Mouse (Mus musculus) bone marrow, adult 2 months (tissue): ENCODE results near the gene Stag1. TPM values are rescaled to one million over a fixed set of nuclear protein-coding genes. Genes with fewer than 3 reads are reported as not detected.

Source experiments
- H3K27ac ChIP-seq: fragments of 200-500 bp; 2 replicates; pipeline ENCODE4 v1.5.1; 2012; ENCODE audit warnings: low read depth, mild to moderate bottlenecking, control low read depth, inconsistent platforms, low read length; ENCODE audit not compliant: control insufficient read depth, poor library complexity, insufficient read depth
- H3K4me1 ChIP-seq: fragments of 200-500 bp; 2 replicates; pipeline ENCODE4 v1.6.1; 2011; ENCODE audit warnings: low read length; ENCODE audit not compliant: control insufficient read depth, insufficient read depth
- H3K4me3 ChIP-seq: fragments of 200-500 bp; replicated peaks from 2 replicates; pipeline ENCODE3; 2011; ENCODE audit warnings: mild to moderate bottlenecking, low read depth, low read length, control low read depth; ENCODE audit not compliant: control insufficient read depth
- CTCF ChIP-seq: fragments of 200-500 bp; IDR thresholded peaks from 2 replicates; pipeline ENCODE4 v1.5.1; 2011; ENCODE audit warnings: low read length, control low read depth; ENCODE audit not compliant: control insufficient read depth, insufficient read depth
- POLR2A ChIP-seq: fragments of 200-500 bp; IDR thresholded peaks from 2 replicates; pipeline ENCODE4 v1.6.1; 2011; ENCODE audit warnings: low read depth, mild to moderate bottlenecking, control low read depth, low read length, borderline replicate concordance; ENCODE audit not compliant: control insufficient read depth
- WGBS: fragments of 180-500 bp; shearing (Covaris S2); methylation state at CpG from one replicate; pipeline ENCODE4 v1.1.7; 2018; 5-methylcytosine and 5-hydroxymethylcytosine counted together
- polyA plus RNA-seq: library from polyadenylated mRNA; stranded (reverse); fragments of >200 nt; gene quantifications from 2 replicates; pipeline ENCODE4 v1.2.4, GENCODE M21; 2011; ENCODE audit warnings: low replicate concordance; ENCODE audit not compliant: missing spikeins, insufficient read depth, insufficient read length

The Stag1 gene
- 23.4 and 38.6 TPM in 2 replicates for polyA plus RNA-seq

- no peak for TF ChIP-seq POLR2A
- no peak for TF ChIP-seq CTCF
- Histone ChIP-seq H3K4me3 (no peak within 1 kb of the TSS), H3K4me1 (no peaks in the 10 kb centered on the region), H3K27ac (no peak within 1 kb of the TSS)
- WGBS, result 81% methylated on average over 8 of the region's 8 CpGs
These were observed at the start of gene Stag1 for GRCm38 (mm10) chr9:100597546-100597945. Gene Stag1, plus strand, starts transcription at chr9:100597798.

GRCm38 (mm10) chr9:100548313-100548712 lies 49.3 kb upstream of the Stag1 start:
- 92% methylated on average over 2 of the region's 2 CpGs for WGBS
- H3K27ac ChIP-seq, result no peak overlapping the region
- no peak overlapping the region for H3K4me3 ChIP-seq
- no peak for TF ChIP-seq CTCF
- no peak for TF ChIP-seq POLR2A
- H3K4me1 ChIP-seq, result no peaks in the 10 kb centered on the region

- H3K27ac ChIP-seq, result no peak overlapping the region
- TF ChIP-seq CTCF, result no peak
- TF ChIP-seq POLR2A, result no peak
- H3K4me1 ChIP-seq, result no peaks in the 10 kb centered on the region
- no peak overlapping the region for H3K4me3 ChIP-seq
- 82% methylated on average over 5 of the region's 5 CpGs for WGBS
These were observed 41.9 kb upstream of the Stag1 start for GRCm38 (mm10) chr9:100555686-100556085.

GRCm38 (mm10) chr9:100558023-100558573 lies 39.5 kb upstream of the Stag1 start:
- H3K4me1 ChIP-seq, result no peaks in the 10 kb centered on the region
- no peak overlapping the region for H3K4me3 ChIP-seq
- WGBS, result 71% methylated on average over 4 of the region's 4 CpGs
- no peak for TF ChIP-seq CTCF
- TF ChIP-seq POLR2A, result no peak
- no peak overlapping the region for H3K27ac ChIP-seq

- H3K4me1 ChIP-seq, result no peaks in the 10 kb centered on the region
- TF ChIP-seq POLR2A, result no peak
- no peak for TF ChIP-seq CTCF
- no peak overlapping the region for H3K27ac ChIP-seq
- no peak overlapping the region for H3K4me3 ChIP-seq
These were observed 38.6 kb upstream of the Stag1 start for GRCm38 (mm10) chr9:100558991-100559390.

GRCm38 (mm10) chr9:100560251-100560890 lies 37.2 kb upstream of the Stag1 start:
- Histone ChIP-seq H3K4me3 (no peak overlapping the region), H3K27ac (no peak overlapping the region), H3K4me1 (no peaks in the 10 kb centered on the region)
- no peak for TF ChIP-seq POLR2A
- no peak for TF ChIP-seq CTCF
- WGBS, result 75% methylated on average over 10 of the region's 10 CpGs

GRCm38 (mm10) chr9:100569798-100570625 lies 27.6 kb upstream of the Stag1 start:
- 7% methylated on average over 32 of the region's 32 CpGs for WGBS
- Histone ChIP-seq H3K4me1 (no peaks in the 10 kb centered on the region), H3K27ac (no peak overlapping the region; the same call in 1 of the 2 replicates), H3K4me3 (peak overlapping the region; percentile 47)
- no peak for TF ChIP-seq CTCF
- no peak for TF ChIP-seq POLR2A

- Histone ChIP-seq H3K4me3 (peak within 1 kb of the TSS; percentile 47), H3K27ac (no peak within 1 kb of the TSS; the same call in 1 of the 2 replicates), H3K4me1 (no peaks in the 10 kb centered on the region)
- 1% methylated on average over 55 of the region's 55 CpGs for WGBS
- TF ChIP-seq CTCF (no peak), POLR2A (no peak)
These were observed 26.9 kb upstream of the Stag1 start, which contains the start of gene Slc35g2 for GRCm38 (mm10) chr9:100570626-100571233. Gene Slc35g2, minus strand, starts transcription at chr9:100571090.
